Comparison of ENCODE assay signal across 10 mouse cellular contexts in genomic region chr5:9427581-9428241, GRCm38 (mm10).
A peak's percentile ranks its signal among the peaks of the same experiment; 100 is the strongest.
DNase-seq lines count a peak whose midpoint lies in the region; ATAC-seq and TF ChIP-seq lines count a peak whose summit lies in the region.
"Had no signal": no experiment of that assay in that cellular context is flagged by ENCODE, and none has a peak within 500 bp of the region (broad histone marks: within the 10 kb centered on the region; RNA-seq: fewer than 3 reads in every experiment).

No protein-coding gene starts in this region.

- in situ Hi-C loops in Patski (cut with MboI; ENCODE audit: low pct_unique_long_range_greater_than_20kb): loop anchor here (10.0 kb wide), 1 partner anchor 493 kb away; no protein-coding TSS in a partner anchor

- POLR2A ChIA-PET in Patski (lab: Charles Lee): no interaction called here

- H3K4me2 ChIP-seq in kidney, embryonic 14.5 days (replicated peaks; ENCODE audit: low read depth, low read length): no peak overlapping the region
- no peak overlapping the region for H3K4me2 ChIP-seq in hindbrain, embryonic 11.5 days (replicated peaks; ENCODE audit: low read depth, low read length)
- H3K4me2 ChIP-seq in limb, embryonic 14.5 days (replicated peaks; ENCODE audit: low read depth, low read length, severe bottlenecking): no peak overlapping the region
- H3K4me2 ChIP-seq: embryonic facial prominence, embryonic 12.5 days; liver, embryonic 13.5 days had no signal

- DNase-seq in kidney, postnatal 10 days: peak; percentile 21
- DNase-seq in Patski (ENCODE audit: low read depth, low spot score): no peak
- peak; percentile 43 to 64 for DNase-seq in cerebellum, postnatal 36 days
- DNase-seq in hindbrain, embryonic 11.5 days (ENCODE audit: low spot score): peak; percentile 75
- peak; percentile 32 for DNase-seq in limb, embryonic 14.5 days (ENCODE audit: low spot score)
- DNase-seq in urinary bladder, postnatal 36 days (ENCODE audit: low spot score in 2 of 2): no peak
- DNase-seq: liver, embryonic 13.5 days had no signal

- no peak overlapping the region for H3K27ac ChIP-seq in kidney, embryonic 14.5 days (ENCODE audit: low read depth, low read length)
- no peak overlapping the region for H3K27ac ChIP-seq in hindbrain, embryonic 11.5 days (ENCODE audit: low read depth, low read length)
- H3K27ac ChIP-seq in limb, embryonic 14.5 days (replicated peaks; ENCODE audit: low read depth, low read length): no peak overlapping the region
- H3K27ac ChIP-seq: embryonic facial prominence, embryonic 12.5 days; liver, embryonic 13.5 days had no signal

- peak; percentile 80 for TF ChIP-seq CTCF in Patski (IDR thresholded peaks at IDR 0.05)

- CTCF ChIA-PET in Patski (lab: Charles Lee): interaction anchor here (0.6 to 2.6 kb wide), 3 partner anchors 7 to 258 kb away, joined by 3 to 7 read pairs (median 5); no protein-coding TSS in a partner anchor

- H3K9me3 ChIP-seq in kidney, embryonic 14.5 days (ENCODE audit: control insufficient read depth, low read length): no peaks in the 10 kb centered on the region
- no peaks in the 10 kb centered on the region for H3K9me3 ChIP-seq in hindbrain, embryonic 11.5 days (ENCODE audit: control insufficient read depth, low read length)
- no peaks in the 10 kb centered on the region for H3K9me3 ChIP-seq in limb, embryonic 14.5 days (ENCODE audit: control insufficient read depth, low read length)
- H3K9me3 ChIP-seq: embryonic facial prominence, embryonic 12.5 days; liver, embryonic 13.5 days had no signal

- 55% methylated on average over 10 of the region's 10 CpGs for WGBS in kidney, embryonic 14.5 days
- WGBS in hindbrain, embryonic 11.5 days: 46% methylated on average over 10 of the region's 10 CpGs
- WGBS in limb, embryonic 14.5 days: 52% methylated on average over 10 of the region's 10 CpGs

- no peak for ATAC-seq in kidney, embryonic 14.5 days (ENCODE audit: low FRiP score, low TSS enrichment)
- peak; percentile 67 for ATAC-seq in Patski
- ATAC-seq in hindbrain, embryonic 11.5 days (ENCODE audit: low FRiP score): peak; percentile 71
- no peak for ATAC-seq in limb, embryonic 14.5 days (ENCODE audit: low FRiP score, low read depth)
- ATAC-seq in neutrophil, adult 5-6 weeks (ENCODE audit: extremely low read depth, insufficient number of reproducible peaks, low FRiP score, poor library complexity, severe bottlenecking): peak; percentile 67; the same call in 1 of the 2 replicates

- H3K4me1 ChIP-seq in kidney, embryonic 14.5 days (ENCODE audit: control insufficient read depth, insufficient read depth, low read length): no peaks in the 10 kb centered on the region
- no peaks in the 10 kb centered on the region for H3K4me1 ChIP-seq in hindbrain, embryonic 11.5 days (replicated peaks; ENCODE audit: control insufficient read depth, insufficient read depth, low read length)
- H3K4me1 ChIP-seq in limb, embryonic 14.5 days (ENCODE audit: control insufficient read depth, insufficient read depth, low read length): no peaks in the 10 kb centered on the region
- H3K4me1 ChIP-seq: embryonic facial prominence, embryonic 12.5 days; liver, embryonic 13.5 days had no signal

- H3K4me3 ChIP-seq in kidney, embryonic 14.5 days (ENCODE audit: low read length): no peak overlapping the region
- H3K4me3 ChIP-seq in hindbrain, embryonic 11.5 days (ENCODE audit: low read depth, low read length): no peak overlapping the region
- no peak overlapping the region for H3K4me3 ChIP-seq in limb, embryonic 14.5 days (replicated peaks; ENCODE audit: low read length)
- H3K4me3 ChIP-seq: embryonic facial prominence, embryonic 12.5 days; liver, embryonic 13.5 days had no signal

- no peaks in the 10 kb centered on the region for H3K27me3 ChIP-seq in kidney, embryonic 14.5 days (ENCODE audit: control insufficient read depth, insufficient read depth, low read length)
- H3K27me3 ChIP-seq in Patski: peaks cover 7% of the 10 kb centered on the region
- H3K27me3 ChIP-seq in hindbrain, embryonic 11.5 days (ENCODE audit: control insufficient read depth, insufficient read depth, low read length): no peaks in the 10 kb centered on the region
- no peaks in the 10 kb centered on the region for H3K27me3 ChIP-seq in limb, embryonic 14.5 days (ENCODE audit: control insufficient read depth, insufficient read depth, low read length)
- H3K27me3 ChIP-seq: embryonic facial prominence, embryonic 12.5 days; liver, embryonic 13.5 days had no signal

- TF ChIP-seq POLR2A in limb, embryonic 14.5 days (IDR thresholded peaks at IDR 0.05; ENCODE audit: borderline replicate concordance, extremely low read depth, insufficient read depth, insufficient read length): no peak

- H3K36me3 ChIP-seq in kidney, embryonic 14.5 days (ENCODE audit: control insufficient read depth, insufficient read depth, low read length): no peaks in the 10 kb centered on the region
- no peaks in the 10 kb centered on the region for H3K36me3 ChIP-seq in hindbrain, embryonic 11.5 days (ENCODE audit: control insufficient read depth, insufficient read depth, low read length)
- no peaks in the 10 kb centered on the region for H3K36me3 ChIP-seq in limb, embryonic 14.5 days (ENCODE audit: control insufficient read depth, insufficient read depth, low read length)
- H3K36me3 ChIP-seq: embryonic facial prominence, embryonic 12.5 days; liver, embryonic 13.5 days had no signal

- no peak overlapping the region for H3K9ac ChIP-seq in kidney, embryonic 14.5 days (ENCODE audit: low read depth, low read length)
- H3K9ac ChIP-seq in hindbrain, embryonic 11.5 days (ENCODE audit: low read depth, low read length): no peak overlapping the region
- H3K9ac ChIP-seq in limb, embryonic 14.5 days (ENCODE audit: low read depth, low read length, severe bottlenecking): no peak overlapping the region
- H3K9ac ChIP-seq: embryonic facial prominence, embryonic 12.5 days; liver, embryonic 13.5 days had no signal

Comparison
In these comparisons a context has a peak if more than half of its experiments do, and no peak if none do; other contexts are left out.
1. DNase-seq: peak in kidney, postnatal 10 days (single experiment), cerebellum, postnatal 36 days (2 of 2), hindbrain, embryonic 11.5 days (single experiment) and limb, embryonic 14.5 days (single experiment); none in Patski (single experiment) and urinary bladder, postnatal 36 days (0 of 2).
2. ATAC-seq: peak in Patski (single experiment), hindbrain, embryonic 11.5 days (single experiment) and neutrophil, adult 5-6 weeks (single experiment); none in kidney, embryonic 14.5 days (single experiment) and limb, embryonic 14.5 days (single experiment).